Mouse (Mus musculus): ENCODE results near the gene Ankrd40.

- TF ChIP-seq CTCF (IDR thresholded peaks at IDR 0.05; ENCODE audit: extremely low read depth, insufficient read length, insufficient replicate concordance, low read depth, low read length) (no peak), POLR2A (IDR thresholded peaks at IDR 0.05; ENCODE audit: low read depth, low read length) (no peak)
Measured at GRCm38 (mm10) chr11:94334386-94334968, 6.7 kb downstream of the Ankrd40 start.

All from small intestine, adult 2 months (tissue).